Mouse (Mus musculus) gastrocnemius, postnatal 4 days (tissue): ENCODE results near the gene Specc1l. TPM values are rescaled to one million over a fixed set of nuclear protein-coding genes. Genes with fewer than 3 reads are reported as not detected.

Experiments used
- DNase-seq, 2 experiments: peaks; one replicate each; pipeline ENCODE4 v3.0.0; 2021 to 2022; ENCODE audit warnings: low spot score in 2 of 2, mixed read lengths in 2 of 2
- long read RNA-seq, 2 experiments: library from polyadenylated mRNA; stranded (forward); transcript quantifications; one replicate each; pipeline ENCODE4 v2.0.0; 2021
- total RNA-seq, 2 experiments: library from RNA; stranded (reverse); gene quantifications; 2 replicates each; pipeline ENCODE4 v1.2.3; 2021

The Specc1l gene
- 10 to 100 TPM; 46.0 to 49.7 TPM for total RNA-seq
- long read RNA-seq, experiment 1, full-length matches to known transcripts = 8 of 30 reads
- long read RNA-seq, experiment 1, partial matches to known transcripts = 6 of 30 reads
- long read RNA-seq, experiment 1, other reads (novel, unspliced or antisense) = 16 of 30 reads
- long read RNA-seq, experiment 2, full-length matches to known transcripts = 15 of 30 reads
- long read RNA-seq, experiment 2, partial matches to known transcripts = 5 of 30 reads
- long read RNA-seq, experiment 2, other reads (novel, unspliced or antisense) = 10 of 30 reads

DNA sequence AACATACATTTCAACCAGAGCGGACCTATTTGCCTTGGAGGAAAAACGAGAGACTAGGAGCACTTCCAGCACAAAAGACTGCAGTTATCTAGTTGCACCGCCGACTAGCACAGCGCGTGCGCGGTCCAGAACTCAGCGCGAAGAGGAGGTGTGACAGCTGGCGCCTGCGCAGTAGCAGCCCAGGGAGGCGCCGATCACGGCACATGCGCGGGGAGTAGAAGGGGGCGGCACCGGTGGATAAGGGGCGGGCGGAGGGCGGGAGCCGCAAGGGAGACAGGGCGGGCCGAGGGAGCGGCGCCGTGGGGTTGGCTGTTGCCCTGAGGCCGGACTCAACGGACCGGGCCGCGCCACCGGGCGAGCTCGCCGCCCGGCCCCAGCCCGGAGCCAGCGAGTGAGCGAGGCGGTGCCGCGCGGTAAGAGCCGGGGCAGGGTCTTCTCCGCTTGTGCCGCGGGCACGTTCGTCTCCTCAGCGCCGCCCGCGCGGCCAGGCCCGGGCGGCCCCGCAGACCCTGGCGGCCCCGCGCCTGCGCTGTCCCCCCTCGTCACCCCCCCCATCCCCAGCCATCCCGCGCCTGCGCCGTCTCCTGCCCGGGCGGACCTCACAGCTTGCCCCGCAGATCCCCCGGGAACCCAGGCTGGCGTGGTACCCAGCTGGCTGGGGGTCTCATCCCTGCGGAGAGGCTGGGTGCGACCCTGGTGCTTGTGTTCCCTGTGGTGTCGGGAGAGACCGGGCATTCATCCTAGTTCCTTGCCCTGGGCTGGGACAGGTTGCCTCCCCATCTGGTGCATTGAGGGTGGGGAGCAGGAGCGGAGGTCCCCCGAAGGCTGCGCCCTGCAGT is at the start of gene Specc1l:
TSS of gene Specc1l (plus strand) at position 267 of the 839 bp plus-strand sequence.
- DNase-seq = peak; percentile 93 to 97

DNA sequence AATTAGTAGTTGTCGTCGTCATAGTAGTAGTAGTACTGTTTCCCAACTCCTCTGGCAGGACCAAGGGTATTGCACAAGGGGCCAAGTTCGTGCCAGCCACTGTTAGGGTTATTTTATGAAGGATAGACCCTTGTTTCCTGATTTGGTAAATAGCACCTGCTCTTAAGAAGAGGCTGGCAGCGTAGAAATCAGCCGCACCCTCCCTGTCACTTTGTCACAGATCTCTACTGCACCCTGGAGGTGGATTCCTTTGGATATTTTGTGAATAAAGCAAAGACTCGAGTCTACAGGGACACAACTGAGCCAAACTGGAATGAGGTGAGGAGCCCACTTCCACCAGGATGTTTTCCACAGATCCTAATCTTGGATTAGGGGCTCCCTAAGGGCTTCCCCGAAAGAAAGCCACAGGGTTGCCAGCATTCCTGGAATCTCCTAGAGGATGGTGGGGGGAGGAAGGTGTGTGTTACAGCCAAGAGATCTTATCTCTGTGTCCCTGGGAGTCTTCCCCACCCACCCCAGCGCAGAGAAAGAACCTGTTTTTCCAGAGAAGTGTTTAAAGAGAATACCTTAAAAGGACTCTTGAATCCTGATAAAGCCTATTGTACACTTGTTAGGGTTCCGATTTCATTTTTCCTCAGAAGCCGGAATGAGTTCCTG is 45.9 kb upstream of the Specc1l start:
- no peak for DNase-seq

DNA sequence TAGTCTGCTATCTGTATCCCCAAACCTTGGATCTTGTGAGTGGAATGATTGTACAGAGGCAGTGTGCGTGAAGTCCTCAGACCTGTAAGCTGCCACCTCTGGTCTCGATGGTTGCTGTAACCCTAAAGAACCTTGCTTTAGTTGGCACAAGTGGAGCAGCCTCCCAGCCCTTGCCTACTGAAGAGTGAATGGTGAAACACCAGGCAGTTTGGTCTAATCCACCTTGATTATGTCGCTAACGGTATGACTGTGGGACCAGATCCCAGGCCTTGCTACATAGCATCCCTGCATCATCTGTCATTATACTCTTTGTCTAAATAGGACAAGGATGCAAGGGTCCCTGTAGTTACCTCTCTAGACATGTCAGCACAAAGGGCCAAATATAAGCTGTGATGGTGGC is 45.3 kb upstream of the Specc1l start:
- no peak for DNase-seq

DNA sequence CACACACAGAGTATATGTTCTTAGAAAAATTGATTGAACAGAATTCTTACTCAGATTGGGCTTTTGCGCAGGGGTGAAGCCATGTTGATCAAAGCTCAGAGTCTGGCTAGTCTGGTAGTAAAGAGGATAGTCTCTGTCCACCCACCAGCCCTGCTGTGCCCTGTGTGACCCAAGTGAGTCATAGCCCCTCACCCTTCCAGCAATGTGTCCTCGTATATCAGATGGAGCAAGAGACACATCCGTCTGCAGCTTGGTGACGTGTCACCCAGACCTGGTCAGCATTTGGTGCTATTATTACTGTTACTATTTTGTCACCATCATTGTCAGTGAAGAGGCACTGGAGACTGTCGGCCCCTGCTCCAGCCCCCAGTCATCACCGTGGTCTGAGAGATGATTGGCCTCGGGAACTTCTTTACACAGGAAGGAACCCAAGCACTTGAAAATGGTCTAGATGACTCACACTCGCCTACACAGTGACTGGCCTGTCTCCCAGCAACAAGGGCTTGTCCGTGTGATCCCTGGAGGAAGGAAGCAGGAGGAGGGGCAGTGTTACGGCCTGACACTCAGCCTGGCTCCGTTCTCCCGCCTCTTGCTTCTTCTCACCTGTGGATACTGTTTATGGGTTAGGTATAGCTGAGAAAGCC is 41.5 kb upstream of the Specc1l start:
- DNase-seq = no peak

DNA sequence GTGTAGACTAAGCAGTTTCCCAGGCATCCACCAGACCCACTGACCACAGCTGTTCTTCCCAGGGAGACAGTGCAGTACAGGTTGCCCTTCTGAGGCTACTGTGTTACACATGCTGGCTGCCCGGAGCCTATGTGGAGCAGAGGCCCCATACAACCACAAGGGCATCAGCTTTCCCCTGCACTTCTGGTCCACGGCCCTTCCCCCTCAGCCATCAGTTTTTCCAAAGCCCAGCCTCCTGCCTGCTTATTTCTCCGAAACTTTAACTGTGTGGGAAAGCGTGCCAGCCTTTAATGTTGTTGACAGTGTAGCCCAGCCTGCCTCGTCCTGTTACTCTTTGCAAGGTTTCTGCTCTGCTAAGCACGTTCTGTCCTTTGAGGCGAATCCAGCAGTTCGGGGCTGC is 38.8 kb upstream of the Specc1l start:
- DNase-seq = no peak

DNA sequence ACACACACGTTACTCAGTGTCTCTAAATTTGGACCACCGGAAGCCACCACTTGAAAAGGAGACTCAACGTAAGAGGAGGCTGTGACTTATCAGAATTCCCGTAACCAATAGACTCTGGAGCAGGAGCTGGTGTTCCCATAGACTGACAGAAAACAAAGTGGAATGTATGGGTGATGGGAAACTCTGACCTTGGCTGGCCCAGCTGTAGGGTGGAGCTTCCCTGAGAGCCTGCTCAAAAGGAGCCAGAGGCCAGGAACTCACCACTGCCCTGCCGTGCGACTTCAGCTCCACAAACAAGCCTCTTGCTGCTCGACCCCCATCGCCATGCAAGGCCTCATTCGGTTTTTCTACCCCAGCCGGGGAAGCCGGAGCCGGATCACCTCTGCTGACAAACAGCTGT is 38.2 kb upstream of the Specc1l start:
- no peak for DNase-seq

DNA sequence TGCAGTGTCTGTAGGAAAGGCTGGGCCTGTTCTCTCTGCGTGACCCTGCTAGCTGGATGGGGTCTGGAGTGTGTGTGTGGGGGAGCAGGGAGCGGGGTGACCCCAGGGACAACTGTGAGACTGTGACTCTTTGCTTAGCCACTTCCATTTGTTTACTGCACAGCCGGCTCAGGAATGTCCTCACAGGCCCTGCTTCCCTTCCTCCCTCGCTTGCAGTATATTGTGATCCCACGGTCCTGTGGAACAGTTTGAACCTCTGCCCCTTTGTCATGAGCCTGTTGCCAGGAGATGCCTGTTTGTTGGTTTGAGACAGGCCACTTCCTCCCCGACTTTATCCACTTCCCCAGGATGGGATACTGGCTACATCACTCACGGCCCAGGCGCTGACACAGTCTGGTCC is 35.4 kb upstream of the Specc1l start:
- no peak for DNase-seq

DNA sequence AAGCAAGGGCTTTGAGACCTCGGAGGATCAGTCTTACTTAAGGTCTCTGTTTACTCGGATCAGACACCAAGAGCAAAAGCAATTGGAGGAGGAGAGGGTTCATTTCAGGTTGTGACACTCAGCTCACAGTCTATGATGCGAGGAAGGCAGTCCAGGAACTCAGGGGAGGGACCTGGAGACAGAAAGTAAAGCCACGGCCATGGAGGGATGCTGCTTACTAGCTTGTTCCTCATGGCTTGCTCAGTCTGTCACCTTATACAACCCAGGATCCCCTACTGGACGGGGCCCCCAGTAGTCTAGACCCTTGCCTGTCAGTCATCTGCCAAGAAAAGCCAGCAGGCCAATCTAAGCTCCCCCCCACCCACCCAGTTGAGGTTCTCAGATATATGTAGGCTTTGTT is 33.0 kb upstream of the Specc1l start:
- no peak for DNase-seq

DNA sequence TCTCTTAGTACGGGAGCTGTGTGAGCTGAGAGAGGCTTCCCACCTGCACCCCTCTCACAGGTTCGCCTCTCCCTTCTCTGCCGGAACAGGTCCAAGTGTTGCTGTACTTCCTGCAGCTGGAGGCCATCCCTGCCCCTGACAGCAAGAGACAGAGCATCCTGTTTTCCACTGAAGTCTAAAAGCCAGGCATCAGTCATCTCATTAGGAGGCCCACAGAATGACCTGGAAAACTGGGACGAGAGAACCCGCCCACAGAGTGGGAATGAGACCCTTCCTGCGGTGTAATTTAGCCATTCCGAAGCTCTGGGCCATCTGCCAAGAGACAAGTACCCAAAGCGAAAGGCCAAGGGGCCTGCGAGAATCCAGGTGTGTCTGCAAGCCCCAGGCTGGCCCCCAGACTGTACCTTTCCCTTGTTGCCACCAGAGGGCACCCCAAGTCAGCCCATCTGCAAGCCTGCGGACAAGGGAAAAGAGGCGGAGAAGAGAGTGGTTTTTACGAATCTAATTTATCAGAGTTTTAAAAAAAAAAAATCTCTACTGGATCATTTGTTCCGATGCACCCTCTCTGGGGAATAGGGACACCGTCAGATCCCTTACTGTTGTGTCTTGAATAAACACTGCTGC is 29.6 kb upstream of the Specc1l start:
- peak; percentile 55 to 70 for DNase-seq

DNA sequence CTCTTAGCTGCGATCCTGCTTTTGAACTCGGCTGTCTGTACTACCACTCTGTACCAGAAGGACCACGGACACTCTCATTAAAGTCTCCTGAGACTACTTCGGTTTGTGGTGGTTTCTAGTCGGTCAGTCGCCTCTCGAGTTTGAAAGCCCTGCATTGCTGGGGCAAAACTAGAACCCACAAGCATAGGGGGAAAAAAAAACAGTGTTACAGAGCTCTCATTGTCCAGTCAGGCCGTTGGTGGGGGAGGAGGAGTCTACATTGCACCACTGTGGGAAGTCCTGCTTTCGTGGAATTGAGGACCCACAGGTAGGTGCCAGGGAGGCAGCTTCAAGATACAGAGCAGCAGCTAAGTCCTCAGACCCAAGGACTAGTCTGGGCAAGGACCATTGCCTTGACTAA is 27.0 kb upstream of the Specc1l start:
- no peak for DNase-seq

DNA sequence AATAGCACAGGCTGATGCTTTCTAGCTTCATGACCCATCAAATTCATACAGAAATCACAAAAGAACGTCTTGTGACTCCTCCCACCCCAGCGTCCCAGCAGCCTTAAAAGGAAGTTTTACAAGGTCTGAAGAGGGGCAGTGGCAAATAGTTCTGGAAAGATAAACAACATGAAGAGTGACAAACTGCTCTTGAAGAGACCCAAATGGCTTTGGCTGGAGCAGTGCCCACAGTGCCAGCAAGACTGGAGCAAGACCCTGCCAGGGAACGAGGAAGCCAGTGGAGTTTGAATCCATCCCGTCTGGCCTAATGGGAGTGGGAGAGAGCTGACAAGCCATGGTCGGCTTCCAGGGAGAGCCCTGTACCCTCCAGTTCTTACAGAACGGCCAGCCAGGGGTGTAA is 25.3 kb upstream of the Specc1l start:
- DNase-seq = peak in 1 of 2 experiments; percentile 13

DNA sequence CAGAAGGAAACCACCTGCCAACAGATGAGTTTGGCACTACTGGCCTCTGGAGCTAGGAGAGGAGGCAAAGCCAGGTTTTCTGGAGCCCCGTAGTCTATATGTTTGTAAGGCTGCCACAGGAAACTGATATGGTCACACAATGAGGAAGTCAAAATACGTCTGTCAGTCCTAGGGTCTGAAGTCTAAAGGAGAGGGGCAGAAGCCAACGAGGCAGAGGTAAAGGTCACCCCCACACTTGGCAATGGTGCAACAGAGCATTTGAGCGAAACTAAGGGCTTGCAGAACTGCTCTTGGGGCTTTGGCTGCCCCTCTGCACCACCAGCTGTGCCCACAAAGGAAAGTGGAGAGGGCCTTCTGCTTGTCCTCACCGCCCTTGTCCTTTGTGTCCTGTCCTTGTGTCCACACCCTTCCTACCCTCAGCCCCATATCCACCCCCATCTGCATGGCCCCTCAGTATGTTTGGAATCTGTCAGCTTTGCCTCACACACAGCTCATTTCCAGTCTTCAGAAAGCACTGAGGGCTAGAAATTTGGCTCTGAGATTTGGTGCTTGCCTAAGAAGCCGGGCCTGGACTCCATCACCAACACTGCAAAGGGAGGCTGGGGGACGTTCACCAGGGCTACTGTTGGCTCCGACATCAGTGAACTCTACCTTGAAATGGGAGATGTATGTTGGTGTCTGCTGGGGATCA is 24.4 kb upstream of the Specc1l start:
- DNase-seq = peak in 1 of 2 experiments; percentile 9

DNA sequence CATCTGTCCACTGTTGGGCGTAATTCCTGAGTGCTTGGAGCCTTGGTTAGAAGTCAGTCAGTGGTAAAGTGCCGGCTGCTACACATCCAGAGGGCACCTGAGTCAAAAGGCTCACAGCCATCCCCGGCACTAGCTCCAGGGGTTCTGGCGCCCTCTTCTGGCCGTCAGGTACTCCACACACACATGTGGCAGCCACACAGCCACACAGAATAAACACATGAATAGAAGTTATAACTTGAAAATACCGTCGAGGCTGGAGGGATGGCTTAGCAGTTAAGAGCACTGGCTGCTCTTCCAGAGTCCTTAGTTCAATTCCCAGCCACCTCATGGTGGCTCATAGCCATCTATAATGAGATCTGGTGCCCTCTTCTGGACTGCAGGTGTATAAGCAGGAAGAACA is 20.2 kb upstream of the Specc1l start:
- DNase-seq = no peak

DNA sequence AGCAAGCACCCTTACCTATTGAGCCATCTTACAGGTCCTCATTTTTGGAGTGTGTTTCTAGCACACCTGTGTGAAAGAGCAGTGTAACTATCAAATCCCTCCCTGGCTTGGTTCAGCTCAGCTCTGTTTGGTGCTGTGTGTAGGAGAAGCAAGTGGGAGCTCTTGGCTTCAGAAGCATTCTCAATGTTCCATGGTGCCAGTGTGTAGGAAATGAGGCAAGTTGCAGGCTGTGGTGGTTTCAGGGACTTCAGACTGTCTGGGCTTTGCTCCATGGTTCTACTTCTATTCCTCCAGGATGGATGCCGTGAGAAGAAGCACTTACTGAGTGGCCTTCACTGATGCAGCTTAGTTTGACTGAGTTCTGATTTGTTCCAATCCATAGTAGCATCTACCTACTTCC is 14.1 kb upstream of the Specc1l start:
- no peak for DNase-seq

DNA sequence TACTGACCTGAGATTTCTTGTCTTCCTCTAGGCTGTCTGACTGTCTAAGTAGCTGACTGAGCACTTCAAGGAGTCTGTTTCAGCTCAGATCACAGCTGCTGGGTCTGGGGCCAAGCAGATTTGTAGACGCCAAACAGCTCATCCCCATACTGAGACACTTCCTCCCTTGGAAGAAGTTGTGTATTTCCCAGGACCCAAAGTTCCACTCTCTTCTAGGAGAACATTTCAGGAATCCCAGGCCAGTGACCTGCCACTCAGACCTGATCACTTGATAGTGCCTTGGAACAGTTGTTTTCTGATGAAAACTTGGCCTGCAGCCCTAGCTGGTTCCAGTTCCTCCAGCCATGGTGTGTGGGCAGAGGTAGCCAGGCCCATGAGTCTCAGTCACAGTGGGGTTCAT is 11.1 kb upstream of the Specc1l start:
- DNase-seq = no peak

DNA sequence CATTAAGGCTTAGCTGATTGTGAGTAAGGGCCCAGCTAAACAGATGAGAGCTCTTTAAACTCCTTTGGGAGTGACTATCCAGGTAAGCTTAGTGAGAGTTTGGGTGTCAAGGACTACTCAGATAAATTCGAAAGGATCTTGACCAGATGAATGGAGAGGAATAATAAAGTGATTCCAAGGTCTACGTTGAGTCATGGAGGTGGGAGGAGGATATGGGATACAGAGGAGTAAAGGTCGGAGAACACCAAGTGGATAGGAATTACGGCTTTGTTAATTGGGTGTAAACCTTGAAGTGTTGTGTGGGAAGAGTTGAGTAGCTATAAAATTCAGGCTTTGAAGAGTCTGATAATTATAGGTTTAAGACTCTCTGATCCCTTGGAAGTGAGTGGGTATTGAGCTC is 5.7 kb upstream of the Specc1l start:
- no peak for DNase-seq

DNA sequence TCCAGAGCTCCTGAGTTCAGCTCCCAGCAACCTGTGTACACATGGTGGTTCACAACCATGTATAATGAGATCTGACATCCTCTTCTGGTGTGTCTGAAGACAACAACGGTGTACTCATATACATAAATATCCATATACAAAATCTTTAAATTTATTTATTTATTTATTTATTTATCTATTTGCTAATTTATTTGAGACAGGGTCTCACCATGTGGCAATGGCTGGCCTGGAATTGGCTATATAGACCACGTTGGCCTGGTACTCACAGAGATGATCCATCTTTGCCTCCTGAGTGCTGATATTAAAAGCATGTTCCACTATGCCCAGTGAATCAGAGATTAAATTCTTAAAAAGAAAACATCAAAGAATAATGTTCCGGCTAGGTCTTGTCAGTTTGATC is 1.0 kb upstream of the Specc1l start:
- no peak for DNase-seq

DNA sequence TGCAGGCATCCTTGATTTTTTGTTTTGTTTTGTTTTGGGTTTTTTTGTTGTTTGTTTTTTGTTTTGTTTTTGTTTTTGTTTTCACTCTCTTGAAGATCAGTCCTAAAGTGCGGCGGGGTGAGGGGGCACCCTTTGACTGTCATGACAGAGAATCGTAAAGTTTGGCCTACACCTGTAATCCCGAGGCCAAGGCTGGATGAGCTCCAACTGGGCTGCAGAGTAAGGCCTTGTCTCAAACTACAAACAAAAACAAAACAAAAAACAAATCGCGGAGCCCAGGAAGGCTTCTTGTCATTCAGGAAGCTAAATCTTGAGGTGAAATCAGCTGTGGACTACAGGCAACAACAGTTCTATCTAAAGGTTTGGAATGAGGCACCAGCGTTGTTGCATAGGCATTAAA is 1.1 kb downstream of the Specc1l start:
- no peak for DNase-seq

DNA sequence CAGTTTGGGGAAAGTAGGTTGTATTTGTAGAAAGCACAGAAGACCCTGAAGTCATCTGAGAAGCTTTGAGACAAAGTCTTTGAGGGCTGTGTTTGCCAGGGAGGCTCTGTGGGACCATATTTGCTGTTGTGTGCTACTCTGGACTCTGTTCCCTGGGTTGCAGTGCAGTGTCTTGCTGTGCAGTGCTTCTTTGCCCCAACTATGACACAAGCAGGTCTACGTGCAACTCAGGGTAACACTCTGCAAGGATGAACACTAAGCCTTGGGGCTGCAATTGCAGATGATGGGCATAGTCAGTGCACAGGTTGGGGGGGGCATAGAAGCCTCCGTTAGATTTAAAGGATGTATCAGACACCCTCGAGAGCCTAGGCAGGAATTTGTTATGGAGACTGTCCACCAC is 8.8 kb downstream of the Specc1l start:
- DNase-seq = no peak

DNA sequence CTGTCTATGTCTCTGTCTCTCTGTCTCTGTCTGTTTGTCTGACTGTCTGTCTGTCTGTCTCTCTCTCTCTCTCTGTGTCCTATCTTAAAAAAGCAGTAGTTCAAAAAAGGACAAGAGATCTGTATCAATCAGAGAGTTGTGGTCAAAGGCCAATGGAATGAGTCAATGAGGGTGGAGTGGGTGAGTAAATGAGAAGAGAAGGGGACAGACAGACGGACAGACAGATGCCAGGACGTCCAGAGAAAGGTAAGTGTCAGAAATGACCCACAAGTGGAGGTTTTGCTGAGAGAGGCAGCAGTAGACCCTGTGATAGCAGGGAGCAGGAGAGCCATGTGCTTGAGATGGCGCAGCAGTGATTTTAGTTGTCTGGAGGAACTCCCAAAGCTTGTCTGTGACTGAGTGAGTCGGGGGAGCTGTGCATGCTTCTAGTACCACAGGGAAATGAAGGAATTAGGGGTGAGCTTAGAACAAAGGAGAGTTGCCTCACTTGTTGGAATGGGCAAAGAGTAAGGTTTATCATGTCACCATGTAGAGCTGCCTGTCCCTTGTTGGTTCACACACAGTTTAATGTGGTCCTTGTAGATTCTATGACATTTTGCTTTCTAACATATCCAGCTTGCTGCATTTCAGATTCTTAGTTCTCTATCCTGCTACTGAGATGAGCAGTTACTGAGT is 10.2 kb downstream of the Specc1l start:
- no peak for DNase-seq
